Mouse (Mus musculus): ENCODE data around the gene Psmb5. TPM values are rescaled to one million over a fixed set of nuclear protein-coding genes. Genes with fewer than 3 reads are reported as not detected.

The Psmb5 gene
- polyA plus RNA-seq, 1 experiment from 2014 or later: 387 TPM

DNA sequence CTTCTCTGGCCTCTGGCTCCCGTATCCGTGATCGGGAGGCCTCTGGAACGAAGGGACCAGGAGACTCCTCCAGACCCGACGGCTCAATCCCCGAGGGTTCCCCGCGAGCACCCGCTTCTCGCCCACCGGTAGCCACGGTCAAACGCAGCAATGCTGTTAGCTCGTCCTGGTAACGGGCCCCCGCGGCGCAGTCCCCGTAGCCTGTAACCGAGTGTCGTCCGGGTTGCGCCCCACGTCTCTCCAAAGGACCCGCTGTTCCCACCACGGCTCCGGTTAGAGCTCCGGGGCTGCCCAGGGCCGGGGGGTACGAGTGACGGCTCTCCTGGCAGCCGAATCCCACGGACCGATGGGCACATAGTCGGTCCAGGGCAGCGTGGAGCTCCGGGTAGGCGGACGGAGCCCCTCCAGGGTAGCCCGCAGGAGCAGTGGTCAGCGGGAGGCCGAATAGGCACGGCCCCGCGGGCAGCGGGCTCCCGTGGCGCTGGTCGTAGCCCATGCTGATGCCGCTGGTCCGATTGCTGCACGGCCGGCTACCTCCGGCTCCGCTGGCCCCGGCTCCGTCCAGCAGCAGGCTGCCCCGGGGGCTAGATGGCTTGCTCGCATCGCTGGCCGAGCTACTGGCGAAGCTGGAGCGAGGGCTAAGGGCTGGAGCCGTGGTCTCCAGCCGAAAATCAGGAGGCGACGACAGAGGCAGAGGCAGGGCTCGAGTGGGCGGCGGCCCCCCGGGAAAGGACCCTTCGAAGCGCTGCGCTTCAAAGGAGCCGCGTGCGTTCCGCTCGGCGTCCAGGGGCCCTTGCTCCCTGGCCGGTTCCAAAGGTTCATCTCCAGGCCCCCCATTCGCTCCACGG, 41.4 kb downstream of the Psmb5 start:
- Histone ChIP-seq H3K4me2 (ENCODE audit: low read length) (peak overlapping the region; percentile 85), H3K9me3 (replicated peaks; ENCODE audit: low read length) (no peaks in the 10 kb centered on the region), H3K4me1 (replicated peaks; ENCODE audit: insufficient read depth, low read length) (peaks cover 42% of the 10 kb centered on the region), H3K4me3 (replicated peaks; ENCODE audit: low read depth, low read length) (peak overlapping the region; percentile 85), H3K27ac (peak overlapping the region; percentile 94), H3K36me3 (ENCODE audit: insufficient read depth, low read length) (no peaks in the 10 kb centered on the region), H3K27me3 (ENCODE audit: insufficient read depth, low read length) (no peaks in the 10 kb centered on the region), H3K9ac (ENCODE audit: low read depth, low read length) (peak overlapping the region; percentile 93)
- under 1% methylated on average over 82 of the region's 84 CpGs for WGBS
- TF ChIP-seq CTCF (IDR thresholded peaks at IDR 0.05; ENCODE audit: low read depth): no peak
- DNase-seq (ENCODE audit: low spot score) (peak; percentile 38), ATAC-seq (replicated peaks; ENCODE audit: low FRiP score, low read depth) (peak; percentile 0; the same call in 1 of the 2 replicates)

DNA sequence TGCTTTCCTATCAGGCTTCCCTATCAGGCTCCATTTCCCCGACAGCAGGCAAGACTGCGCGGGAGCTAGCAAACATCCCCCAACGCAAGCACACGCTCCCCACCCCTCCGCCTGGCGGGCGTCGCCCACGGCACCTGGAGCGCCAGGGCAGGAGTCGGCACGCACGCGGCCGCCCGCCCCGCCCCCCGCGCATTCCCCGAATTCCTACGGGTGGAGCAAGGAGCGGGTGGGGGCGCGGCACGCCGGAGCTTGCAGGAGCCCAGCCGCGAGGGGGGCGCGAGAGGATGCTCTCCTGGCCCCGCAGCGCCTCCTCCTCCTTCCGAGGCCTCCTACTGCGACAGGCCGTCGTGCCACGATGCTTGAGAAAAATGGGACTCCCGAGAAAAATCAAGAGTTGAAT, 42.2 kb downstream of the Psmb5 start:
- no peaks in the 10 kb centered on the region for H3K9me3 ChIP-seq (replicated peaks; ENCODE audit: low read length)
- peak overlapping the region; percentile 94 for H3K27ac ChIP-seq
- under 1% methylated on average over 39 of the region's 39 CpGs for WGBS
- TF ChIP-seq CTCF (IDR thresholded peaks at IDR 0.05; ENCODE audit: low read depth): 0 out of 2 replicates have a peak, but pooled peaks have one; percentile 2
- H3K4me2 ChIP-seq (ENCODE audit: low read length): peak overlapping the region; percentile 85
- H3K4me1 ChIP-seq (replicated peaks; ENCODE audit: insufficient read depth, low read length): peaks cover 42% of the 10 kb centered on the region
- H3K36me3 ChIP-seq (ENCODE audit: insufficient read depth, low read length): peaks cover 5% of the 10 kb centered on the region; the same call in 1 of the 2 replicates
- no peaks in the 10 kb centered on the region for H3K27me3 ChIP-seq (ENCODE audit: insufficient read depth, low read length)
- peak; percentile 94 for DNase-seq (ENCODE audit: low spot score)
- ATAC-seq (replicated peaks; ENCODE audit: low FRiP score, low read depth): peak; percentile 22
- peak overlapping the region; percentile 85 for H3K4me3 ChIP-seq (replicated peaks; ENCODE audit: low read depth, low read length)
- H3K9ac ChIP-seq (ENCODE audit: low read depth, low read length): peak overlapping the region; percentile 93

DNA sequence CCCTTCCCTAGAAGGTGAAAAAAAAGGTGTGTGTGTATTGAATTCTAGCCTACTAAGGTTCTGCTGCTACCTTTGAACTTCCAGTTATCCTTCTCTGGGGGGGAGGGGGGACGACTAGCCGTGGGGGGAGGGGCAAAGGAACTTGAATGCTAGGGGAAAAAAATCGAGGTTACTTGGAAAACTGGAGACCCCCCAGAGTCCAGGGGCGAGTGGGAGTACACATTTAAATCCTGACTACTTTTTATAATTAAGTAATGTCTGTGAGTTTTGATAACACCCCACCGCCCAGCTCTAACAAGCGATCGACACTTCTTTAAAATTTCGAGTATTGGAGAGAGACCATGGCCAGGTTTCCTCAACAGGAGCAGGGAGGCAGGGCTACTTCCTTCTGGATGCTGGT, 42.8 kb downstream of the Psmb5 start:
- no peak for DNase-seq (ENCODE audit: low spot score)
- 7% methylated on average over 8 of the region's 8 CpGs for WGBS
- peaks cover 42% of the 10 kb centered on the region for H3K4me1 ChIP-seq (replicated peaks; ENCODE audit: insufficient read depth, low read length)

DNA sequence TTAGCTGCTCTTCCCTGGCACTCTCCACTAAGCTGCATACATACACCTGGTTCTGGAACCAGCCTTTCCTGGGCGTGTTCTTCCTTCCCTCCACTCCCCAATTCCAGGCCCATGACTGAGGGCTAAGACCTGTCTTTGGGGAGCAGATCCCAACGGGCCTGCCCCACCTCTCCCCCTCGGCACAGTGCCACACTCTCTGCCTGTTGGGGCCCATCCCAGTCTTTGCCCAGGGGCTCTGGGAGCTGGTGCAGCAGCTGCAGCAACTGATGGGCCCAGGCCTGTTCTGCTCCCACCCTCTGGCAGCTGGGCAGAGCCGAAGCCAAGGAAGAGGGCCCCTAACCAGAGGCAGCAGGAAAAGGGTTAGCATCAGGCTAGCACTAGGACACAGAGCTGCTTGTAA, 43.6 kb downstream of the Psmb5 start:
- Histone ChIP-seq H3K27me3 (ENCODE audit: insufficient read depth, low read length) (no peaks in the 10 kb centered on the region), H3K9ac (ENCODE audit: low read depth, low read length) (peak overlapping the region; percentile 54), H3K4me2 (ENCODE audit: low read length) (peak overlapping the region; percentile 85), H3K36me3 (ENCODE audit: insufficient read depth, low read length) (peaks cover 9% of the 10 kb centered on the region; the same call in 1 of the 2 replicates), H3K4me3 (replicated peaks; ENCODE audit: low read depth, low read length) (peak overlapping the region; percentile 85), H3K9me3 (replicated peaks; ENCODE audit: low read length) (no peaks in the 10 kb centered on the region), H3K4me1 (replicated peaks; ENCODE audit: insufficient read depth, low read length) (peaks cover 42% of the 10 kb centered on the region), H3K27ac (peak overlapping the region; percentile 94)
- WGBS: 15% methylated on average over 4 of the region's 4 CpGs
- TF ChIP-seq CTCF (IDR thresholded peaks at IDR 0.05; ENCODE audit: low read depth): no peak
- DNase-seq (ENCODE audit: low spot score) (no peak), ATAC-seq (replicated peaks; ENCODE audit: low FRiP score, low read depth) (no peak)

More for the DNA sequence above, 42.8 kb downstream of the Psmb5 start:
- peak overlapping the region; percentile 85 for H3K4me2 ChIP-seq (ENCODE audit: low read length)
- no peak for ATAC-seq (replicated peaks; ENCODE audit: low FRiP score, low read depth)
- H3K27me3 ChIP-seq (ENCODE audit: insufficient read depth, low read length): no peaks in the 10 kb centered on the region
- H3K27ac ChIP-seq: peak overlapping the region; percentile 94
- peak overlapping the region; percentile 93 for H3K9ac ChIP-seq (ENCODE audit: low read depth, low read length)
- peaks cover 8% of the 10 kb centered on the region; the same call in 1 of the 2 replicates for H3K36me3 ChIP-seq (ENCODE audit: insufficient read depth, low read length)
- H3K4me3 ChIP-seq (replicated peaks; ENCODE audit: low read depth, low read length): peak overlapping the region; percentile 85
- H3K9me3 ChIP-seq (replicated peaks; ENCODE audit: low read length): no peaks in the 10 kb centered on the region
- no peak for TF ChIP-seq CTCF (IDR thresholded peaks at IDR 0.05; ENCODE audit: low read depth)

DNA sequence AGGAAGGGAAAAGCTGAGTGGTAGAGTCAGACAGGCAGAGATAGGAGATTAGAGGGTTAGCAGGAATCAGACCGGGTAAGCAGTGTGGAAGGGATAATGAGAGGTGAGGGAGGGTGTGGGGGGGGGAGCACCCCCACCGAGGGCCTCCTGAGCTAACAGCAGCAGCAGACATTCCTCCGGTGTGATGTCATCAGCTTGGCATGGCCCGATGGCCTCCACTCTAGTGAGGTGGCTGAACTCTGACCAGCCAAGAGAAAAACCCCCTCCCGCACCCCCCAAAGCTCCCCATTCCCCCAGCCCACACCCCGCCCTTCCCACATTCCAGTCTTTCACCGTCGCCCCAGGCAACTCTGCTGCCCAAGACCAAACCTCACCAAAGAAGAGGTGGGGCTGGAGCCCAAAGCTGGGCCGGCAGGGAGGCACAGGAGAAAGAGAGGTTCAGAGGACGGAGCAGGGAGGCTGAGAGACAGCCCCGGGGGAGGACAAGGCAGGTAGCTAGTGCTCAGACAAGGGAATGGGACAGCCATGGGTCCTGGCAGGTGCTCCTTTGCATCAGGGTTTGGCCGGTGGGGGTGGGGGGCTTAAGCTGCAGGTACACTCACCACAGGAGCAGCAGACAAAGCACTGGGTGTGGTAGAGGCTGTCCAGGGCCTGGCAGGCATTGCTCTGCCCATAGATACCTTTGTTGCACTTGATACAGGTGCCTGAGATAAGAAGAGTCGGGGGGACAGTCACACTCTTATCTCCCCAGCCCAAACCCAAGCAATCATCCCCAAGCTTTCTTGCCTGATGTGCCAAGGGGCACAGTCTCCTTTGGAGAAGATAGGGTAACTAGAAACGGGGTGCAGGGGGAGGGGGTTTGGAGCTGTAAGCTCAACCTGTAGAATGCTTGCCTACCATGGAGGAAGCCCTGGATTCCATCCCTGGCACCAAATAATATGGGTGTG, 44.8 kb downstream of the Psmb5 start:
- Histone ChIP-seq H3K27ac (peak overlapping the region; percentile 73), H3K4me1 (replicated peaks; ENCODE audit: insufficient read depth, low read length) (peaks cover 35% of the 10 kb centered on the region), H3K27me3 (ENCODE audit: insufficient read depth, low read length) (no peaks in the 10 kb centered on the region), H3K36me3 (ENCODE audit: insufficient read depth, low read length) (peaks cover 17% of the 10 kb centered on the region), H3K9ac (ENCODE audit: low read depth, low read length) (peak overlapping the region; percentile 23; the same call in 1 of the 2 replicates), H3K4me3 (replicated peaks; ENCODE audit: low read depth, low read length) (peak overlapping the region; percentile 85), H3K9me3 (replicated peaks; ENCODE audit: low read length) (no peaks in the 10 kb centered on the region), H3K4me2 (ENCODE audit: low read length) (peak overlapping the region; percentile 85)
- TF ChIP-seq CTCF (IDR thresholded peaks at IDR 0.05; ENCODE audit: low read depth): no peak
- peak; percentile 73 for DNase-seq (ENCODE audit: low spot score)
- ATAC-seq (replicated peaks; ENCODE audit: low FRiP score, low read depth): peak; percentile 70
- WGBS: 19% methylated on average over 14 of the region's 14 CpGs

DNA sequence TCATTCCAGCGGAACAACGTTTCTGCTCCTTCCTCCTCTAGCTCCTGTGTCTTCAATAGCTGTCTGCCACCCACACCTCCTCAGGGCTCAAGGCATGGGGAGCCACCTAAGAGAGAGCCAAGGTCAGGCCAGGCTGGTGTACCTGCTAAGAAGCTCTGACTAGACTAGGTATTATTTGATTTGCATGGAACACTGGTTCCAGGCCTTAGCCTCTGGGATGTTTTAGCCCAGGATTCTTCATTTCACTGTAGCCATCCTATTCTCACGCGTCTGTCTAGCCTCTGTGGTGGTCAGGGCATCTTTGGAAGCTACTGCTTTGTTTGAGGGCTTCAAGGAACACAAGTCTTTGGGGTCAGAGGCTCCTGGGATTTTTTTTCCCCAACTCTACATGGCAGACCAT, 45.7 kb downstream of the Psmb5 start:
- H3K4me1 ChIP-seq (replicated peaks; ENCODE audit: insufficient read depth, low read length): peaks cover 35% of the 10 kb centered on the region
- no peak overlapping the region for H3K4me3 ChIP-seq (replicated peaks; ENCODE audit: low read depth, low read length)
- ATAC-seq (replicated peaks; ENCODE audit: low FRiP score, low read depth): no peak
- WGBS: 58% methylated on average over 4 of the region's 4 CpGs
- H3K36me3 ChIP-seq (ENCODE audit: insufficient read depth, low read length): peaks cover 24% of the 10 kb centered on the region
- H3K27ac ChIP-seq: peak overlapping the region; percentile 70
- no peaks in the 10 kb centered on the region for H3K27me3 ChIP-seq (ENCODE audit: insufficient read depth, low read length)
- 0 out of 2 replicates have a peak overlapping the region, but pooled peaks have one; percentile 85 for H3K4me2 ChIP-seq (ENCODE audit: low read length)
- no peak for TF ChIP-seq CTCF (IDR thresholded peaks at IDR 0.05; ENCODE audit: low read depth)
- H3K9me3 ChIP-seq (replicated peaks; ENCODE audit: low read length): no peaks in the 10 kb centered on the region
- no peak overlapping the region for H3K9ac ChIP-seq (ENCODE audit: low read depth, low read length)
- DNase-seq (ENCODE audit: low spot score): no peak
